Mouse (Mus musculus): ENCODE measurements at regions not wholly inside any gene's neighbourhood (a gene's known extent, or its start where the extent isn't known, plus 50 kb on each side); places are given as distances from the start of the nearest gene placed in this dataset.

GRCm38 (mm10) chr2:137236961-137237360, 120.5 kb upstream of the Jag1 start:
- TF ChIP-seq CTCF (IDR thresholded peaks at IDR 0.05; ENCODE audit: low read depth, low read length) (no peak), POLR2A (IDR thresholded peaks at IDR 0.05; ENCODE audit: borderline replicate concordance, low read depth, low read length) (no peak)
